Comparison of ENCODE assay signal across 22 mouse cellular contexts in genomic region chr17:42284391-42284790, GRCm38 (mm10). TPM values are rescaled to one million over a fixed set of nuclear protein-coding genes. Genes with fewer than 3 reads are reported as not detected.
DNase-seq lines count a peak whose midpoint lies in the region; ATAC-seq and TF ChIP-seq lines count a peak whose summit lies in the region.
"Had no signal": no experiment of that assay in that cellular context is flagged by ENCODE, and none has a peak within 500 bp of the region (broad histone marks: within the 10 kb centered on the region; RNA-seq: fewer than 3 reads in every experiment).

No protein-coding gene starts in this region.

- H3K36me3 ChIP-seq in midbrain, postnatal 0 days (ENCODE audit: insufficient read depth, low read length): no peaks in the 10 kb centered on the region
- no peaks in the 10 kb centered on the region for H3K36me3 ChIP-seq in midbrain, embryonic 13.5 days
- H3K36me3 ChIP-seq: embryonic facial prominence, embryonic 13.5 days; hindbrain, embryonic 15.5 days; kidney, embryonic 15.5 days; limb, embryonic 15.5 days; liver, embryonic 15.5 days; neural tube, embryonic 12.5 days had no signal

- no peak overlapping the region for H3K4me2 ChIP-seq in midbrain, postnatal 0 days (ENCODE audit: low read depth, low read length, poor library complexity, severe bottlenecking)
- H3K4me2 ChIP-seq in midbrain, embryonic 13.5 days (replicated peaks): no peak overlapping the region
- H3K4me2 ChIP-seq: embryonic facial prominence, embryonic 13.5 days; hindbrain, embryonic 15.5 days; kidney, embryonic 15.5 days; limb, embryonic 15.5 days; liver, embryonic 15.5 days; midbrain, embryonic 11.5 days; neural tube, embryonic 12.5 days had no signal

- no peaks in the 10 kb centered on the region for H3K9me3 ChIP-seq in midbrain, postnatal 0 days (ENCODE audit: low read length)
- H3K9me3 ChIP-seq in midbrain, embryonic 13.5 days: no peaks in the 10 kb centered on the region
- H3K9me3 ChIP-seq: embryonic facial prominence, embryonic 13.5 days; hindbrain, embryonic 15.5 days; kidney, embryonic 15.5 days; limb, embryonic 15.5 days; liver, embryonic 15.5 days; neural tube, embryonic 12.5 days had no signal

- H3K4me1 ChIP-seq in midbrain, postnatal 0 days (ENCODE audit: insufficient read depth, low read length): no peaks in the 10 kb centered on the region
- H3K4me1 ChIP-seq in midbrain, embryonic 13.5 days (replicated peaks): no peaks in the 10 kb centered on the region
- H3K4me1 ChIP-seq in cerebellum, adult 2 months (ENCODE audit: control insufficient read depth, insufficient read depth, low read length): no peaks in the 10 kb centered on the region
- H3K4me1 ChIP-seq: embryonic facial prominence, embryonic 13.5 days; hindbrain, embryonic 15.5 days; kidney, embryonic 15.5 days; limb, embryonic 15.5 days; liver, embryonic 15.5 days; neural tube, embryonic 12.5 days had no signal

- H3K4me3 ChIP-seq in midbrain, postnatal 0 days (ENCODE audit: low read depth, low read length): no peak overlapping the region
- no peak overlapping the region for H3K4me3 ChIP-seq in midbrain, embryonic 13.5 days (replicated peaks)
- H3K4me3 ChIP-seq in cerebellum, adult 2 months (replicated peaks; ENCODE audit: insufficient read depth, low read depth, low read length): no peak overlapping the region
- H3K4me3 ChIP-seq: embryonic facial prominence, embryonic 13.5 days; gastrocnemius, adult 2 months; hindbrain, embryonic 15.5 days; kidney, embryonic 15.5 days; limb, embryonic 15.5 days; liver, embryonic 15.5 days; neural tube, embryonic 12.5 days had no signal

- H3K9ac ChIP-seq in midbrain, postnatal 0 days (replicated peaks; ENCODE audit: low read length, poor library complexity, severe bottlenecking): no peak overlapping the region
- no peak overlapping the region for H3K9ac ChIP-seq in midbrain, embryonic 13.5 days (replicated peaks)
- H3K9ac ChIP-seq: embryonic facial prominence, embryonic 13.5 days; hindbrain, embryonic 15.5 days; kidney, embryonic 15.5 days; limb, embryonic 15.5 days; liver, embryonic 15.5 days; neural tube, embryonic 12.5 days had no signal

- 43% methylated on average over 1 of the region's 1 CpGs for WGBS in midbrain, postnatal 0 days
- 58% methylated on average over 1 of the region's 1 CpGs for WGBS in midbrain, embryonic 13.5 days
- WGBS in cerebellum, adult 2 months: 3% methylated on average over 1 of the region's 1 CpGs

- TF ChIP-seq CTCF in midbrain, postnatal 0 days (IDR thresholded peaks at IDR 0.05): no peak
- no peak for TF ChIP-seq CTCF in cerebellum, adult 2 months (IDR thresholded peaks at IDR 0.05; ENCODE audit: borderline replicate concordance, insufficient read depth, low read depth, low read length)

- peak; percentile 28 for DNase-seq in midbrain, postnatal 0 days (ENCODE audit: low spot score)
- DNase-seq in cerebellum, adult 2 months: peak; percentile 30 to 80
- peak; percentile 37 to 46 for DNase-seq in cerebellum, postnatal 36 days
- no peak for DNase-seq in right cerebral cortex, postnatal 14 days
- no peak for DNase-seq in gastrocnemius, adult 8-10 months (ENCODE audit: low spot score in 2 of 2)
- DNase-seq in embryo, embryonic 9.5 days (ENCODE audit: extremely low spot score): no peak
- DNase-seq: adrenal gland, postnatal 10 days; gastrocnemius, adult 2 months; heart, adult 11 months; heart, postnatal 36 days; right cerebral cortex, adult 18-20 months; thymus, postnatal 4 days had no signal

- H3K27ac ChIP-seq in midbrain, postnatal 0 days (ENCODE audit: low read depth, low read length): no peak overlapping the region
- H3K27ac ChIP-seq in midbrain, embryonic 13.5 days: no peak overlapping the region
- no peak overlapping the region for H3K27ac ChIP-seq in cerebellum, adult 2 months (ENCODE audit: insufficient read depth, low read length)
- H3K27ac ChIP-seq: embryonic facial prominence, embryonic 13.5 days; gastrocnemius, adult 2 months; hindbrain, embryonic 15.5 days; kidney, embryonic 15.5 days; limb, embryonic 15.5 days; liver, embryonic 15.5 days; macrophage; neural tube, embryonic 12.5 days had no signal

- ATAC-seq in midbrain, postnatal 0 days (ENCODE audit: low FRiP score): no peak
- ATAC-seq in midbrain, embryonic 13.5 days: no peak
- ATAC-seq: intestine, embryonic 16.5 days had no signal

- no peaks in the 10 kb centered on the region for H3K27me3 ChIP-seq in midbrain, postnatal 0 days (ENCODE audit: insufficient read depth, low read length)
- no peaks in the 10 kb centered on the region for H3K27me3 ChIP-seq in midbrain, embryonic 13.5 days
- H3K27me3 ChIP-seq in cerebellum, adult 2 months (ENCODE audit: control insufficient read depth, insufficient read depth, low read length): no peaks in the 10 kb centered on the region
- H3K27me3 ChIP-seq: embryonic facial prominence, embryonic 13.5 days; hindbrain, embryonic 15.5 days; kidney, embryonic 15.5 days; limb, embryonic 15.5 days; liver, embryonic 15.5 days; neural tube, embryonic 12.5 days had no signal

- TF ChIP-seq POLR2A in cerebellum, adult 2 months (IDR thresholded peaks at IDR 0.05; ENCODE audit: borderline replicate concordance, insufficient read depth, low read length): no peak

RNA-seq across cellular contexts. Expression of gene Ptchd4, which starts 31.4 kb away (rescaled TPM):
- 10.9 and 13.6 TPM in 2 replicates for total RNA-seq in midbrain, postnatal 0 days (2014; rRNA removed)
- 8.3 and 9.3 TPM in 2 replicates for polyA plus RNA-seq in midbrain, postnatal 0 days (2015; fragmentation: Nextera tagmentation; extraction: Ambion mirVana)
- polyA plus RNA-seq in midbrain, embryonic 13.5 days (2015; fragmentation: Nextera tagmentation; extraction: Ambion mirVana): 5.9 and 6.9 TPM in 2 replicates
- polyA plus RNA-seq in cerebellum, adult 2 months (2012; rRNA removed): 3.7 and 4.0 TPM in 2 replicates
- total RNA-seq in gastrocnemius, adult 8-10 months (2022): under 1 TPM in 2 of 4 experiments, not detected in 2; 0.08 to 0.18 TPM
- total RNA-seq: gastrocnemius, adult 2 months; heart, postnatal 36 days had no signal
- polyA plus RNA-seq: liver, embryonic 15.5 days; macrophage had no signal

Comparison
In these comparisons a context has a peak if more than half of its experiments do, and no peak if none do; other contexts are left out.
1. DNase-seq: peak in midbrain, postnatal 0 days (single experiment), cerebellum, adult 2 months (2 of 2) and cerebellum, postnatal 36 days (2 of 2); none in right cerebral cortex, postnatal 14 days (single experiment), gastrocnemius, adult 8-10 months (0 of 2) and embryo, embryonic 9.5 days (single experiment).